Mouse (Mus musculus) urinary bladder, adult 18-20 months (tissue): Measurements from ENCODE around the gene Hectd3.

Experiments used
- DNase-seq, 2 experiments: peaks; one replicate each; pipeline ENCODE4 v3.0.0; 2022; ENCODE audit warnings: low spot score in 2 of 2, mixed read lengths in 2 of 2

Gene Hectd3

GRCm38 (mm10) chr4:116995131-116995797, at the start of gene Hectd3:
Gene Hectd3, plus strand, starts transcription at chr4:116995317.
- peak; percentile 36 to 67 for DNase-seq

- DNase-seq = no peak
Observed at GRCm38 (mm10) chr4:116951642-116952041, 43.5 kb upstream of the Hectd3 start.

DNA sequence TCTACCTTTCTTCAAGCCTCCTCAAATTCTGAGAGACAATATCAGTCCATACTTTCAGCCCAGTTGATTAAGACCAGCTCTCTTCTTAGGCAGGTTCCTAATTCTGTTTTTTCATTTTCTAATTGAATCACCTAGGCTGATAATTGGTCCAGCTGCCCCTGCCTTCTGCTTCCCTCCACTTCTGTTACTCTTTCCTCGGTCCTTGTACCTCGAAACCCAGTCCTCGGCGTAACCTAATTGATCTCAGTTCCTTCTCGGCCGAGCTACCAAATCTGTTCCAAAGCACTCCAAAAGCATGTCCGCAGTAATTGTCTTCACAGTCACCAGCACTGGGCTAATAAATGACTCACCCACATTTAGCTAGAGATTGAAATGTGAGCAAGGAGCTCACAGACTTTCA, 40.2 kb upstream of the Hectd3 start:
- DNase-seq = no peak

DNA sequence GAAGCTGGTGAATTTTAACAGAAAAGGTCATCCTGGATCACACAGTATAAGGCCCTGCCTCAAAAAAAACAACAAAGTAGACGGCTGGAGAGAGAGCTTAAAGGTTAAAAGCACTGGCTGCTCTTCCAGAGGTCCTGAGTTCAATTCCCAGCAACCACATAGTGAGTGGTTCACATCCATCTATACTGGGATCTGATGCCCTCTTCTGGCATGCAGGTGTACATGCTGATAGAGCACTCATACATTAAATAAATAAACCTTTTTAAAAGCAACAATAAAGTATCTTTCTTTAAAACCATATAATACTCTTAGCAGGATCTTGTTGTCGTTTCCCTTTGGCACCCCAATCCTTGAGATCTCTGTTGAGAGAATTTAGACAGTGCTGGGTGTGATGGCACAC, 18.6 kb upstream of the Hectd3 start:
- no peak for DNase-seq

DNA sequence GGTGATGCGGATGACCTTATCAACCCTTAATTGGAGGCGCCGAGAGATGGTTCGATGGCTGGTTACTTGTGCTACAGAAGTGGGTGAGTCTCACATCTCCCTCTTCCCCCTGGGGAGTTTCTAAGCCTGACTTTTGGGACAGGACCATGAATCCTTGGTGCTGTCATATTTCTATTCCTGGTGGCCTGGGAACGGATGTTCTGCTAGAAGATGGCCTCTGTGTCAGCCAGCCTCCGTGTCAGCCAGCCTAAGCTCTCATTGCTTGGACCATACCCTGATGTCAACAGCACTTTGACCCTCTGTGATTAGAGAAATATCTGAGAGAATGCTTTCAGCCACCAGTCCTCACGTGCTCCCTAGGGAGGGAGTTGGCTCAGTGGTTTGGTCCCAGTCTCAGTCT, 9.4 kb upstream of the Hectd3 start:
- DNase-seq = no peak

GRCm38 (mm10) chr4:116986400-116987121, 8.6 kb upstream of the Hectd3 start:
- peak in 1 of 2 experiments; percentile 31 for DNase-seq

DNA sequence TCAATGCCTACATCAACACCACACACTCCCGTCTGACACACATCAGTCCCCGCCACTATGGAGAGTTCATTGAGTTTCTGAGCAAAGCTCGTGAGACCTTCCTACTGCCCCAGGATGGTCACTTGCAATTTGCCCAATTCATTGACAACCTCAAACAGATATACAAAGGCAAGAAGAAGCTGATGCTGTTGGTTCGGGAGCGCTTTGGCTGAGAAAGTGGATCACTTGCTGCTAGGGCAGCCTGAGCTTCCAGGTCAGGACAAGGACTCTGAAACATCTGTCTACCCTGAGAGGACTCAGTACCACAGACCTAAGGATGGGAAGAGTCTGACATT, 8.0 kb upstream of the Hectd3 start:
- peak in 1 of 2 experiments; percentile 41 for DNase-seq

GRCm38 (mm10) chr4:116989731-116990130, 5.4 kb upstream of the Hectd3 start:
- DNase-seq = no peak

- peak; percentile 59 to 71 for DNase-seq
Observed at GRCm38 (mm10) chr4:116991366-116991765, 3.8 kb upstream of the Hectd3 start.

GRCm38 (mm10) chr4:116993672-116994621, 1.2 kb upstream of the Hectd3 start, which contains the start of gene Urod:
Gene Urod, minus strand, starts transcription at chr4:116994413.
- peak; percentile 95 to 96 for DNase-seq

DNA sequence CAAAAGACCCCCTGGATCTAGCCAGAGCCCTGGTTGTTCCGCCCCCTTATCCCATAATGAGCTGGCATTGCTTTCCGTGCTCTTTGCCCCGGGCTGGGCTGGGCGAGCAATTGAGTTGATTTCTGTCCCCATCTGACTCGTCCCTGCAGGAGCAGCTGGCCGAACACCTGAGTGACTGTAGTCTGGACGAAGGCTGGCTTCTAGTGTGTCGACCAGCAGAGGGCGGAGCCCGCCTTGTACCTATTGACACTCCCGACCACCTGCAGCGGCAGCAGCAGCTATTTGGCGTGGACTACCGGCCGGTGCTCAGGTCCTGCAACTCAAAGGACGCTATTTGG, 650 bp downstream of the Hectd3 start:
- peak in 1 of 2 experiments; percentile 57 for DNase-seq

DNA sequence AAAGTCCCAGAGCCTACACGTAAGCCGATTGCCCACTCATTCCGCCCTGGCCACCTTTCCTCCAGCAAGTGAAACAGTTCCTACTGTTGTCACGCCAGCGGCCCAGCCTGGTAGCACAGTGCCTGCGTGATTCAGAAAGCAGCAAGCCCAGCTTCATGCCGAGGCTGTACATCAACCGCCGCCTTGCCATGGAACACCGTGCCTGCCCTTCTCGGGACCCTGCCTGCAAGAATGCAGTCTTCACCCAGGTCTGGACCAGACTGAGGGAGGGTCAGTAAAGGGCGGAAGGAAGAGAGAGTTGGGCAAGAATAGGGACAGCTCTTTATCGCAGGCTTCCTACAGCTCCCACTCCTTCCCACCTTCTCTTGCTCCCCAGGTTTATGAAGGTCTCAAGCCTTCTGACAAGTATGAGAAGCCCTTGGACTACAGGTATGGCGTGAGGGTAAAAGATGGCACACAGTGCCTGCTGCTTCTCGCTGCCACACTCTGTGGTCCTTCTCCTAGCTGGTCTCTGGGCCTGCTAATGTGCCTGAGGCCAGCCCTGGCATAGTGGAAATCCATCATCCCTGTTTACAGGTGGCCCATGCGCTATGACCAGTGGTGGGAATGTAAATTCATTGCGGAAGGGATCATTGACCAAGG, 4.5 kb downstream of the Hectd3 start:
- no peak for DNase-seq

- DNase-seq = no peak
Observed at GRCm38 (mm10) chr4:117001957-117002356, 6.8 kb downstream of the Hectd3 start.

DNA sequence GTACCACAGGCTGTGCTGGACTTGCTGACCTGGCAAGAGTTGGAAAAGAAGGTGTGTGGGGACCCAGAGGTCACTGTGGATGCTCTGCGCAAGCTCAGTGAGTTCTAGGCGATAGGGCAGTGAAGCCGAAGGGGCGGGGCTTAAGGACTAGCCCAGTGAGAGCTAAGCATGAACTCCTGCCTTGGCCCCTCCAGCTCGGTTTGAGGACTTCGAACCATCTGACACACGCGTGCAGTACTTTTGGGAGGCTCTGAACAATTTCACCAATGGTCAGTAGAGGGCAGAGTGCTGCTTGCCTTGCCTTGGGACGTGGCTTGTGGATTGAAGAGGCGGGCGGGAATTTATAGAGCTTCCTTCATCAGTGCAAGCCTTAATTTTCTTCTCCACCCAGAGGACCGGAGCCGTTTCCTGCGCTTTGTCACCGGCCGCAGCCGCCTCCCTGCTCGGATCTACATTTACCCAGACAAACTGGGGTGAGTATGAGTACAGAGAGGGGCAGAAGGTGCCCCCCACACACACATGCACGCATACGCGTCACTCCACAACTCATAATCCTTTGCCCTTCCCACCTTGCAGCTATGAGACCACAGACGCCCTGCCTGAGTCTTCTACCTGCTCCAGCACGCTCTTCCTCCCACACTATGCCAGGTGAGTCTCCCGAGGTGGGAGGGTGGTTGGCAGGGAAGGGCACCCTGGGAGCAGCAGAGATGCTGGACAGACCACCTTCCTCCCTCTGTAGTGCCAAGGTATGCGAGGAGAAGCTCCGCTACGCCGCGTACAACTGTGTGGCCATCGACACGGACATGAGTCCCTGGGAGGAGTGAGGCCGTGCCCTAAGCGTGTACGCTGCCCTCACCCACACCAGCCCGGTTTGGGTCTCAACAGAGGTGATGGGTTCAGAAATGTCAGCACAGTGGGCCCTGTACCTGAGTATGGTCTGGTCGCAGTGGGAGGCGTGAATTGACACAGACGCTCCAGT, 7.7 kb downstream of the Hectd3 start:
- peak; percentile 34 to 35 for DNase-seq

- DNase-seq = no peak
Observed at GRCm38 (mm10) chr4:117004649-117005048, 9.5 kb downstream of the Hectd3 start.

DNA sequence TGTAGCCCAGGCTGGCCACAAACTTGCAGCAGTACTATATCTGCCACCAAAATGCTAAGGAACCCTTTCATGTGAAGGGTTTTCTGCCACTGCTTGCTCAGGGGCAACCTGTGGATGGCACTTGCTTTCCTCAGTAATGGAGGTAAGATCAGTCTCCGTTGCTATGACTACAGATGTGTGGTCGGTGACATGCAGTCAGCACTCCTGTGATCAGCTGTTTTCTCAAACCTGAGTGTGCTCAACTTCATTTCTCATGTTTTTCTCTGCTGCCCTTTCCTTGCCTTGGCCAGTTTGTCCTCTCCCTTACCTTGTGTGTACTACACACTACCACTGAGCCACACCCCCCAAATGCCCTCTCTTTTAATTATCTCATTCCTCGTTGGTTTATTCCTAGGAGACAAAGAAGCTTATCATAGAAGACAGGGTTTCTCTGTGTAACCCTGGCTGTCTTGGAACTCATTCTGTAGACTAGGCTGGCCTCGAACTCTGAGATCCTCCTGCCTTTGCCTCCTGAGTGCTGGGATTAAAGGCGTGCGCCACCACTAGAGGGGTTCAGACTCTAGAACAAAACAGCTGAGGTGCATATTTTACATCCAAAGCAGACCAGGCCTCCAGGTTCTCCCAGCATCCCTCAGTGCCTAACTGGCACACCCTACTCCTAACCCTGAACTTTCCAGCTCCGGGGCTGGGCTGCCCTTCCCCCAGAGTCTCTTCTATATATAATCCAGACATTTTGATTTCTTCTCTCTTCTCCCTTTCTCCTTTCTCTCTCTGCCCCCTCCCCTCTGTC, 10.7 kb downstream of the Hectd3 start:
- no peak for DNase-seq

- no peak for DNase-seq
Observed at GRCm38 (mm10) chr4:117007058-117007457, 11.9 kb downstream of the Hectd3 start.

GRCm38 (mm10) chr4:117010231-117010630, 15.1 kb downstream of the Hectd3 start:
- no peak for DNase-seq

GRCm38 (mm10) chr4:117013596-117013995, 18.5 kb downstream of the Hectd3 start:
- no peak for DNase-seq

GRCm38 (mm10) chr4:117014901-117015415, 19.8 kb downstream of the Hectd3 start:
- DNase-seq = no peak
